Mouse (Mus musculus) retina, embryonic 14.5 days (tissue): Measurements from ENCODE around the gene Rnf26.
"Not testable (repeated sequence)": the region's sequence is repeated elsewhere in the genome, so short reads cannot be mapped to it uniquely, and the experiment has no call there.

Source experiments
- DNase-seq: peaks from one replicate; pipeline ENCODE4 v3.0.0-alpha.2; 2015; ENCODE audit warnings: low spot score

The Rnf26 gene

GRCm38 (mm10) chr9:44125026-44125425 lies 11.7 kb upstream of the Rnf26 start:
- no peak for DNase-seq

- DNase-seq, result peak; percentile 45
These were observed 11.0 kb upstream of the Rnf26 start for GRCm38 (mm10) chr9:44124317-44124716.

DNA sequence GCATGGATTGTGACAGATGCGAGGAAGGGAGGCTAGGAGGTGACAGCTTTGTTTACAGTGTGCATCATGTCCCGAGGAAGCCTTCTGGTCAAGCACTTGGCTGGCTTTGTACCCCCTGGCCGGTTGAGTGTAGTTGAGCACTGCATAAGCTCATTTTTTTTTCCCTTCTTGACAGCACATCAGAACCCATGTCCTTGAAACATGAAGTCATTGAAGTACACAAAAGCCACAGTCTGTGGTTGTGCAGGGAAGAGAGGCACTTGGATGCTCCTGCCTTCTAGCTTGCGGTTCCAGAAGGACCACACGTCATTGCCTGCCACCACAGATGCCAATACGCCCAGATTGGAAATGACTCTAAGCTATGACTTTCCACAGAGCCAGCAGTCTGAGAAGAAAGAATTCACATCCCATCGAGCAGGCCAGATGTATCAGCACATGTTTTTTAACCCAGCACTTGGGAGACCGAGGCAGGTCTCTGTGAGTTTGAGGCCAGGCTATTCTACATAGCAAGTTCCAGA lies 6.7 kb upstream of the Rnf26 start:
- DNase-seq, result no peak

GRCm38 (mm10) chr9:44119011-44119410 lies 5.7 kb upstream of the Rnf26 start:
- peak; percentile 43 for DNase-seq

- DNase-seq, result no peak
These were observed 2.9 kb upstream of the Rnf26 start for GRCm38 (mm10) chr9:44116182-44116581.

DNA sequence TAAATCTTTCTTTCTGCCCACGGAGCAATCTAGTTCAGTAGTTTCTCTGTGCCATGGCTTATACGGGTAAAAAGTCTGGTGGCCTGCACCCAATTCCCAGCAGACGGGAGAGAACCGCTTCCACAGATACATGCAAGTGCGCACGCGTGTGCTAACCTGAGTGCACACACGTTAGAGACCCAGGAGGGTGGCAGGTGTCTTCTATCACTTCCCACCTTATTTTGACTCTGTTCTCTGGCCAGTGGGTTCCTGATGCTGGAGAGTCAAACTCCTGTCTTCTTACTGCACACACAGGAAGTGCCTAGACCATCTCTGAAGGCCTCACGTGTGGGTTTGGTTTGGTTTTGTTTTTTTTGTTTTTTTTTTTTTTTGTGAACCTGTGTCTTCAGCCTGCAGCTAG lies 2.3 kb upstream of the Rnf26 start:
- no peak for DNase-seq

GRCm38 (mm10) chr9:44114453-44114852 lies 1.1 kb upstream of the Rnf26 start:
- no peak for DNase-seq

DNA sequence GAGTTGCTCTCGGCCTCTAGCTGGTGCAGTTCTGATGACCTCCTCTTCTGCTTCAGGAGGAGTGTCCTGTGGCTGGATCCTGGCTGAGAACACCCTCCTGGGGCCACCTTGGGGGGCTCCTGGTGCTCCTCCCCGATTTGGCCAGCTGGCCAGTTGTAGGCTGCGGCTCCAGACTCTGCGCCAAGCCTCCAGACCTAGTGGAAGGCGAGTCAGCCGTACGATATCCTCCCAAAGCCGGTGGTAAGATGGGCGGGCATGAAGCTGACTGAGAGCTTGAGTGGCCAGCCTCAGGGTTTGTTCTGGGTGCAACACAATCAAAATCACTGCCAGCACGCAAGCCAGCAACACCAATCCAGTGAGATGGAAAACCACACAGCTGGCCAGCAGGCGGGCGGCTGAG lies 1.4 kb downstream of the Rnf26 start:
- not testable (repeated sequence) for DNase-seq

GRCm38 (mm10) chr9:44109360-44110095 lies 3.8 kb downstream of the Rnf26 start:
- peak; percentile 96 for DNase-seq

DNA sequence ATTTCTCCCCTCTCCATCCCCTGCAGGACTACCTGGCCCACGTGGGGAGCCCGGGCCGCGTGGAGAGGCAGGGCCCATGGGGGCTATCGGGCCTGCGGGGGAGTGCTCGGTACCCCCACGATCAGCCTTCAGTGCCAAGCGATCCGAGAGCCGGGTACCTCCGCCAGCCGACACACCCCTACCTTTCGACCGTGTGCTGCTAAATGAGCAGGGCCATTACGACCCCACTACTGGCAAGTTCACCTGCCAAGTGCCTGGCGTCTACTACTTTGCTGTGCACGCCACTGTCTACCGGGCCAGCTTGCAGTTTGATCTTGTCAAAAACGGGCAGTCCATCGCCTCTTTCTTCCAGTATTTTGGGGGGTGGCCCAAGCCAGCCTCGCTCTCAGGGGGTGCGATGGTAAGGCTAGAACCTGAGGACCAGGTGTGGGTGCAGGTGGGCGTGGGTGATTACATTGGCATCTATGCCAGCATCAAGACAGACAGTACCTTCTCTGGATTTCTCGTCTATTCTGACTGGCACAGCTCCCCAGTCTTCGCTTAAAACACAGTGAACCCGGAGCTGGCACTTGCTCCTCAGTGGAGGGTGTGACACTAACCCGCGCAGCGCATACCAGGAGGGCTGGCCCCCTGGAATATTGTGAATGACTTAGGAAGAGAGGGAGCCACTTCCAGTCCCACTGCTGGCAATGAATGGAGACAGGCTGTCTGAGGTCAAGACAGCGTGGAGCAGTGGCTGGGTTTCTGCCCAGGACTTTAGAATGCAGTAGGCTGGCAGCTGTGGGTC lies 4.9 kb downstream of the Rnf26 start:
- no peak for DNase-seq

GRCm38 (mm10) chr9:44107557-44108179 lies 5.6 kb downstream of the Rnf26 start:
- peak; percentile 73 for DNase-seq

- DNase-seq, result no peak
These were observed 6.2 kb downstream of the Rnf26 start, which contains the start of gene C1qtnf5 for GRCm38 (mm10) chr9:44107110-44107509. Gene C1qtnf5 (plus strand): TSS chr9:44107245.

GRCm38 (mm10) chr9:44106596-44106995 lies 6.7 kb downstream of the Rnf26 start:
- DNase-seq, result no peak

DNA sequence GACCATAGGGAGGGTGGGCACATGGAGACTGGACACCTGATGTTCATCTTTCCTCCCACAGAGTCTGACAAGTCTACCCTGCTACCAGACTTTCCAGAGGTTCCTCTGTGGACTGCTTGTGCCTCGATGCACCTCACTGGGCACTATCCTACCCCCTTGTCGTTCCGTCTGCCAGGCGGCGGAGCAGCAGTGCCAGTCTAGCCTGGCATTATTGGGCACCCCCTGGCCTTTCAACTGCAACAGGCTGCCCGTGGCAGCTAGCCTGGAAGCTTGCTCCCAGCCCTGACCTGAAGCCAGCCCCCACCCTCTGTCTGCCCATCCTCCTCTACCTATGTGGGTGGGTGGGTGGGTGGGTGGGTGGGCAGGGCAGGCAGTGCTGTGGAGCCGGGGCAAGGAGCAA lies 7.1 kb downstream of the Rnf26 start:
- DNase-seq, result no peak

DNA sequence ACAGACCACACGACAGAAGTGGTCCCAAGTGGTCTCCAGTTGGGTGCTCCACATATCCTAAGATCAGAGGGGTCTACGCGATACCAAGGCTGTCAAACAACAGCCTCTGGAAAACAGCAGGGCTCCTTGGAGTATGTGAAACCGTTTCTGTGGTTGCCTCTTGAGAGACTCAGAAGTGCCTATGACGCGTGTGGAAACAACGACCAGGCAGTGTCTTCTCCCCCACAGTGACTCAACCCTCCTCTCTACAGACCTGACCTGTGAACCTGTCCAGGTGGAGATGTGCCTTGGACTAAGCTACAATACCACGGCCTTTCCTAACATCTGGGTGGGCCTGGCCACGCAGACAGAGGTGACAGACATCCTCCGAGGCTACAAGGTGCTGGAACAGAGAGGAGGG lies 7.5 kb downstream of the Rnf26 start:
- DNase-seq, result no peak

DNA sequence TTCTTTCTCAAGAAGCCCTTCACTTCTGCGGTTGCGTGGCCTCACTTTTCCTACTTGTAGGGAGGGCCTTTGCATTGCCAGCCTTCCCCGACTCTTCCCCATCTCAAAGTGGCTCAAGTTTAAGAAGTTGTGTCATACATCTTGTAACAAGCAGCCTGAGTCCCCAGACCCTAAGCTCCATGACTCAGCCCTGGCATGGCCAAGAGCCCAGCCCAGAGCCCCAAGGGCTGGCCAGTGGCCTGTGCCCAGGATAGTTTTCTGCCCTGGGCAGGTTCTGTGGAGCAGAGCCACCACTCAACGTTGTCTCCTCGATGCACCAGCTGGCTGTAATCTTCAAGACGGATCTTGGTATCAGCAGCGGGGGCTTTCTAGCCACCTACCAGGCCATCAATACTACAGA lies 8.4 kb downstream of the Rnf26 start:
- no peak for DNase-seq

GRCm38 (mm10) chr9:44101490-44101889 lies 11.8 kb downstream of the Rnf26 start, which contains the start of gene Mfrp:
Gene Mfrp (plus strand): TSS chr9:44101729.
- DNase-seq, result no peak

- peak; percentile 61 for DNase-seq
These were observed 16.8 kb downstream of the Rnf26 start for GRCm38 (mm10) chr9:44096536-44096935.

- DNase-seq, result no peak
These were observed 17.5 kb downstream of the Rnf26 start for GRCm38 (mm10) chr9:44095781-44096180.

DNA sequence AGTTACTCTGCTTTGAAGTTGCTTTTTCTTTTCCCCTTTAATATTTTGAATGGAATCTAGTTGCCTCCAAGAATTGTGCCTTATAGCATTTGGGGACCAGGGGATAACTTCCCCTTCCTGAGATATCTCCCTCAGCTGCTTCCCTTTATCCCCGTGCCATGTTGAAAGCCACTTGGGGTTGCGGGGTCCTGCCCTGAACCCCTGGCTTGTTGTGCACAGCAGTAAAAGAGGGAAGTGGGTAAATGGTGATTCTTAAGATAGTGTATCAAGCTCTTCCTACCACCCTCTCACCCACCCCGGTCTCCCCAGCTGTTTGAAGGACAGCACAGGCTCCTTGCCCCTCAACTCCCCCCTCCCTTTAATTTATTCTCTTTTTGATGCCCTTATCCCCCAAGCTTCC lies 18.6 kb downstream of the Rnf26 start:
- DNase-seq, result no peak

DNA sequence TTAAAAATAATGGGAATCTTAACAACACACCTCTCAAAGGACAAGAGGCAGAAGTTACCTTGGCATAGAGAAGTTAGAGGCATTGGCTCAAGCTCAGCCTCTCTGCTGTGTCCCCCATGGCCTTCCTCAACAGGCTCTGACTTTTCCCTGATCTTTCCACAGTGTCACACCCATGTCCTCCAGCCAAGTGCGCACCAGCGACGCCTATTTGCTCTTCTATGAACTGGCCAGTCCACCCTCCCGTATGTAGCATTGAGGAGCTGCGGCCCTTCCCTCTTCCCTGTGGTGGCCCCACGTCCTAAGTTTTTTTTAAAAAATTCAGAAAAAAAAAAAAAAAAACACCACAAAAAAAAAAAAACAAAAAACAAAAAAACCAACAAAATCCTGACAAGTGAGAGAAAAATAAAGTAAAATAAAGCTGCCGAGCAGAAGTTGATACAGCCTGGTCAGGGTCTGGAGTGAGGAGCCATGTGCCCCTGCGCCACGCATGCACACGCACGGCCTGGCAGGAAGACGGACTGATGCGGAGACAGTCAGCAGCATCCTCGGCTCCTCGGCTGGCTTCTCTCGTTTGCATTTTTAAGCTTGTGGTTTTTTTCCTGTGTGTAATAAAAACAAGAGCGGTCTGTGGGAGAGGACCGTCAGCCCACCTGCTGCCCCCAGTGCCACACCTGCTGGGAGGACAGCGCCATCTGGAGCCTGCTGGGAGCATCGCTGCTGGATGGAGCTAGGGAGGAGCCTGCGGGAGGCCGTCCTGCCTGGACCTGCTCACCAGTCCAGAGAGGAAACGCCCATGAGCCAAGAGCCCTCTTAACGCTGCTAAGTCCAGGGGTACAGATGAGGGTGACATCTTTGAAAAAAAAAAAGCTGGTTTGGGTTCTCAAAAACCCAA lies 19.5 kb downstream of the Rnf26 start:
- DNase-seq, result peak; percentile 79
